Mouse (Mus musculus) hindbrain, embryonic 15.5 days (tissue): ENCODE measurements around the gene Parp6. TPM values are rescaled to one million over a fixed set of nuclear protein-coding genes. Genes with fewer than 3 reads are reported as not detected.

ENCODE experiments used
- ATAC-seq: fragments of 200-750 bp; cut with Nextera tagmentation; 2 replicates; pipeline ENCODE4 v1.8.0; 2017; ENCODE audit warnings: low read depth, moderate number of reproducible peaks, moderate TSS enrichment; ENCODE audit not compliant: low FRiP score
- H3K27ac ChIP-seq: fragments of 300-500 bp; sonication (generic); replicated peaks from 2 replicates; pipeline ENCODE4 v1.5.1; 2015; ENCODE audit warnings: mild to moderate bottlenecking, inconsistent platforms
- H3K27me3 ChIP-seq: fragments of 300-500 bp; sonication (generic); 2 replicates; pipeline ENCODE4 v1.6.1; 2015; ENCODE audit warnings: control low read depth, inconsistent platforms
- H3K36me3 ChIP-seq: fragments of 300-500 bp; sonication (generic); 2 replicates; pipeline ENCODE4 v1.6.1; 2015; ENCODE audit warnings: control low read depth, inconsistent platforms
- H3K4me1 ChIP-seq: fragments of 300-500 bp; sonication (generic); replicated peaks from 2 replicates; pipeline ENCODE4 v1.6.1; 2015; ENCODE audit warnings: control low read depth, inconsistent platforms
- H3K4me2 ChIP-seq: fragments of 300-500 bp; sonication (generic); 2 replicates; pipeline ENCODE4 v1.6.1; 2015; ENCODE audit warnings: moderate library complexity, mild to moderate bottlenecking, inconsistent platforms
- H3K4me3 ChIP-seq: fragments of 300-500 bp; sonication (generic); 2 replicates; pipeline ENCODE4 v1.5.1; 2015; ENCODE audit warnings: mild to moderate bottlenecking, inconsistent platforms
- H3K9ac ChIP-seq: fragments of 300-500 bp; sonication (generic); 2 replicates; pipeline ENCODE4 v1.6.1; 2015; ENCODE audit warnings: inconsistent platforms
- H3K9me3 ChIP-seq: fragments of 300-500 bp; sonication (generic); 2 replicates; pipeline ENCODE4 v1.6.1; 2016; ENCODE audit warnings: control low read depth, inconsistent platforms
- WGBS: fragments of 180-500 bp; shearing (Covaris S2); methylation state at CpG from one replicate; pipeline ENCODE4 v1.1.7; 2015; 5-methylcytosine and 5-hydroxymethylcytosine counted together
- polyA plus RNA-seq: library from polyadenylated mRNA; unstranded; fragments of >200 nt; fragmentation: Nextera tagmentation; extraction: Ambion mirVana; gene quantifications from 2 replicates; pipeline ENCODE4 v1.2.1, GENCODE M21; 2015

Parp6 gene
- polyA plus RNA-seq, 1 experiment from 2014 or later = 210 TPM

DNA sequence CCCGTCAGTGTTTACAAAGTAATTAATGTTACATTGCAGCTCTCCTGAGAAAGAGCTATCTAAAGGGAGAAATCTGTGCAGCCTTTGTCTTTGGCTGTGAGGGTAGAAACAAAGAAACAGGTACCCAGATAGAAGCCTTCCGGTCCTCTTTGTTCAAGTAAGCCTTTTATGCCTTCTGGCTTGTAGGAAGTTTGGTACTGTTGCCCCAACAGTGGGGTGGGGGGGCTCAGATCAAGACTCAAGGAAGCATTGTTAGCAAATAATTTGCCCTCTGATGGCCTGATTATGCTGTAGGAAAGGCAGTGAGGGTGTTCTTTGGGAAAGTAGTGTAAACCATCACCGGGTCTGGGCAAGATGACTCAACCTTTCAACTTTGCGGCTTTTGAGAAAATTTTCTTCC is 41.1 kb downstream of the Parp6 start:
- Histone ChIP-seq H3K9ac (peak overlapping the region; percentile 80), H3K9me3 (no peaks in the 10 kb centered on the region), H3K36me3 (0 out of 2 replicates have a peak, but pooled peaks cover 2% of the 10 kb centered on the region), H3K27me3 (no peaks in the 10 kb centered on the region), H3K4me2 (peak overlapping the region; percentile 73), H3K4me1 (peaks cover 58% of the 10 kb centered on the region), H3K4me3 (peak overlapping the region; percentile 60), H3K27ac (peak overlapping the region; percentile 94)
- ATAC-seq = no peak
- 11% methylated on average over 4 of the region's 4 CpGs for WGBS

DNA sequence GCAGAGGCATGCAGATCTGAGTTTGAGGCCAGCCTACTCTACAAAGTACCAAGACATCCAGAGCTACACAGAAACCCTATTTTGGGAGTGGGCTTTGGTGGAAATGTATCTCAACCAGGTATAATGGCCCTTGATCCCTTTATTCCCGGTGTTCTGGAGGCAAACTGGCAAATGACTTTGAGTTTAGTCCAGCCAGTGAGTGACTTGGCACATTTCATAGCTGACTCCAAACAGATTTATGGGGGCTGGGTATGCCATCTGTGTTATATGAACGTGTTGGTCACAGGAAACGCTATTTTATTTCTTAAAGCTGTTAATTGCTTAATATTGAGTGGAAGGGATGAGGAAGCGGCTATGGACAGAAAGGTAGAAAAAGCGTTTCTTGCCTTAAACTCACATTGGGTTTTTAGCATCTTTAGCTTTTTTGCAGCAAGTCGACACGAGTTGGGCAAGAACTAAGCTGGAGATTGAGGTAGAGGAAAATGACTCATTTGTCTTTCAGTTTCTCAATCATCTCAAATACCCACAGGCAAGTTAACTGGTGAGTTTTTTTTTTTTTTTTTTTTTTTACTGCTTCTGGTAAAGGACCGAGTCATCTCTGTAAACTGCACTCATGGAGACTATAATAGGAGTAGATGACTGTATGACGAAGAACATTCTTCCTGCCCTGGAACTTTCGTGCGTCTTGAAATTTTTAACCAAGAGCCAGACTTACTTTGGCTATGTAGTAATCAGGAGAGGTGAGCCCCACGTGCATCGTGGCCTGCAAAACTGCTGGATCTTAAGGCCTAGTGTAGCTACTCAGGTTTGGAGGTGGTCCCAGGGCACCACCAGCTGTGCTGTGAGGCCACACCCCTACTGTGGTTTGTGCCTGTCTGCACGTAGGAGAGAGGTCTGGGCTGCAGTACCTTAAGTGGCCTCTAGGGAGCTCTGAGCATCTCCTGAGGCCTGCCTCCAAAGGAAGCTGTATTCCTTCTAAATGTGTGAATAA is 42.2 kb downstream of the Parp6 start:
- ATAC-seq = no peak
- Histone ChIP-seq H3K36me3 (0 out of 2 replicates have a peak, but pooled peaks cover 4% of the 10 kb centered on the region), H3K4me2 (peak overlapping the region; percentile 73), H3K9me3 (no peaks in the 10 kb centered on the region), H3K9ac (no peak overlapping the region), H3K27me3 (no peaks in the 10 kb centered on the region), H3K27ac (peak overlapping the region; percentile 52), H3K4me3 (peak overlapping the region; percentile 60), H3K4me1 (peaks cover 69% of the 10 kb centered on the region)
- 24% methylated on average over 14 of the region's 14 CpGs for WGBS

- WGBS = 47% methylated on average over 10 of the region's 10 CpGs
- H3K4me2 ChIP-seq = peak overlapping the region; percentile 73
These were observed 43.3 kb downstream of the Parp6 start for GRCm38 (mm10) chr9:59660421-59660820.

GRCm38 (mm10) chr9:59661298-59661975 is 44.4 kb downstream of the Parp6 start:
- H3K4me2 ChIP-seq = no peak overlapping the region
- H3K9ac ChIP-seq = no peak overlapping the region
- H3K4me3 ChIP-seq = no peak overlapping the region
- H3K4me1 ChIP-seq = peaks cover 72% of the 10 kb centered on the region
- 66% methylated on average over 6 of the region's 6 CpGs for WGBS
- no peak for ATAC-seq
- H3K27ac ChIP-seq = no peak overlapping the region
- H3K36me3 ChIP-seq = peaks cover 17% of the 10 kb centered on the region
- H3K9me3 ChIP-seq = no peaks in the 10 kb centered on the region
- H3K27me3 ChIP-seq = no peaks in the 10 kb centered on the region

More at GRCm38 (mm10) chr9:59660421-59660820, 43.3 kb downstream of the Parp6 start:
- H3K4me1 ChIP-seq = peaks cover 76% of the 10 kb centered on the region
- no peaks in the 10 kb centered on the region for H3K9me3 ChIP-seq
- no peak for ATAC-seq
- H3K4me3 ChIP-seq = no peak overlapping the region
- no peak overlapping the region for H3K9ac ChIP-seq
- H3K36me3 ChIP-seq = 0 out of 2 replicates have a peak, but pooled peaks cover 8% of the 10 kb centered on the region
- H3K27me3 ChIP-seq = no peaks in the 10 kb centered on the region
- peak overlapping the region; percentile 52; the same call in 1 of the 2 replicates for H3K27ac ChIP-seq

GRCm38 (mm10) chr9:59663226-59663625 is 46.1 kb downstream of the Parp6 start:
- Histone ChIP-seq H3K27ac (no peak overlapping the region), H3K4me1 (peaks cover 66% of the 10 kb centered on the region), H3K4me3 (no peak overlapping the region), H3K9ac (no peak overlapping the region), H3K27me3 (no peaks in the 10 kb centered on the region), H3K9me3 (no peaks in the 10 kb centered on the region), H3K4me2 (no peak overlapping the region), H3K36me3 (peaks cover 35% of the 10 kb centered on the region)
- 77% methylated on average over 7 of the region's 7 CpGs for WGBS
- no peak for ATAC-seq

GRCm38 (mm10) chr9:59663957-59664356 is 46.9 kb downstream of the Parp6 start:
- no peak overlapping the region for H3K9ac ChIP-seq
- H3K4me1 ChIP-seq = peaks cover 58% of the 10 kb centered on the region
- no peak for ATAC-seq
- H3K4me2 ChIP-seq = no peak overlapping the region
- no peaks in the 10 kb centered on the region for H3K9me3 ChIP-seq
- 59% methylated on average over 3 of the region's 3 CpGs for WGBS
- no peak overlapping the region for H3K4me3 ChIP-seq
- no peaks in the 10 kb centered on the region for H3K27me3 ChIP-seq
- peaks cover 42% of the 10 kb centered on the region for H3K36me3 ChIP-seq
- no peak overlapping the region for H3K27ac ChIP-seq

- H3K27me3 ChIP-seq = no peaks in the 10 kb centered on the region
- H3K9me3 ChIP-seq = no peaks in the 10 kb centered on the region
- no peak overlapping the region for H3K27ac ChIP-seq
- no peak overlapping the region for H3K4me3 ChIP-seq
- H3K4me2 ChIP-seq = no peak overlapping the region
- peaks cover 50% of the 10 kb centered on the region for H3K4me1 ChIP-seq
- H3K9ac ChIP-seq = no peak overlapping the region
- H3K36me3 ChIP-seq = peaks cover 47% of the 10 kb centered on the region
- WGBS = 59% methylated on average over 4 of the region's 4 CpGs
- ATAC-seq = no peak
These were observed 47.7 kb downstream of the Parp6 start for GRCm38 (mm10) chr9:59664664-59665256.

- H3K27ac ChIP-seq = no peak overlapping the region
- WGBS = 95% methylated on average over 8 of the region's 8 CpGs
- no peak for ATAC-seq
- H3K4me2 ChIP-seq = no peak overlapping the region
- H3K4me1 ChIP-seq = peaks cover 38% of the 10 kb centered on the region
- H3K9ac ChIP-seq = no peak overlapping the region
- H3K27me3 ChIP-seq = no peaks in the 10 kb centered on the region
- peaks cover 59% of the 10 kb centered on the region for H3K36me3 ChIP-seq
- H3K4me3 ChIP-seq = no peak overlapping the region
- H3K9me3 ChIP-seq = no peaks in the 10 kb centered on the region
These were observed 48.9 kb downstream of the Parp6 start for GRCm38 (mm10) chr9:59666016-59666415.

DNA sequence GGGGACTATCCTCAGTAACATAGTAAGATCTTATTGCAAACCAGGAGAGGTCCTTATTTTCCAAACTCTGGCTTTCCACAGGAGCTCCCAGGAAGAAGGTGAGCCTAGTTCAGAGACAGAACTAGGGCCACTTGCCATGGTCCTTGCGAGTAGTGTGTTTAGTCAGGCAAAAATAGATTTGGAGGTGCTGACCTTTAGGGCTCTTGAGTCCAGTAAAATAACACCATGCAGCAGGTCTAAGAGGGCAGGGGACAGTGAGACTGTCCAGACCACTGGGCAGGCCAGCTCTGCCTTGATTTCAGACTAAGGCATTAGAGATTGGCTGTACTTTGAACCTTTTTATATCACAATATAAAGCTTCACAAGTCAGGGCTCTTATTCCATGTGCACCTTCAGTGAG is 49.7 kb downstream of the Parp6 start:
- H3K27me3 ChIP-seq = no peaks in the 10 kb centered on the region
- no peak overlapping the region for H3K27ac ChIP-seq
- peaks cover 67% of the 10 kb centered on the region for H3K36me3 ChIP-seq
- ATAC-seq = no peak
- no peak overlapping the region for H3K4me2 ChIP-seq
- H3K9me3 ChIP-seq = no peaks in the 10 kb centered on the region
- WGBS = 97% methylated on average over 1 of the region's 1 CpGs
- no peak overlapping the region for H3K4me3 ChIP-seq
- no peak overlapping the region for H3K9ac ChIP-seq
- peaks cover 30% of the 10 kb centered on the region for H3K4me1 ChIP-seq

GRCm38 (mm10) chr9:59667250-59667649 is 50.2 kb downstream of the Parp6 start:
- Histone ChIP-seq H3K9ac (no peak overlapping the region), H3K36me3 (peaks cover 72% of the 10 kb centered on the region), H3K27me3 (no peaks in the 10 kb centered on the region), H3K27ac (no peak overlapping the region), H3K4me1 (peaks cover 25% of the 10 kb centered on the region), H3K4me3 (no peak overlapping the region), H3K4me2 (no peak overlapping the region), H3K9me3 (no peaks in the 10 kb centered on the region)
- 68% methylated on average over 4 of the region's 4 CpGs for WGBS
- no peak for ATAC-seq

DNA sequence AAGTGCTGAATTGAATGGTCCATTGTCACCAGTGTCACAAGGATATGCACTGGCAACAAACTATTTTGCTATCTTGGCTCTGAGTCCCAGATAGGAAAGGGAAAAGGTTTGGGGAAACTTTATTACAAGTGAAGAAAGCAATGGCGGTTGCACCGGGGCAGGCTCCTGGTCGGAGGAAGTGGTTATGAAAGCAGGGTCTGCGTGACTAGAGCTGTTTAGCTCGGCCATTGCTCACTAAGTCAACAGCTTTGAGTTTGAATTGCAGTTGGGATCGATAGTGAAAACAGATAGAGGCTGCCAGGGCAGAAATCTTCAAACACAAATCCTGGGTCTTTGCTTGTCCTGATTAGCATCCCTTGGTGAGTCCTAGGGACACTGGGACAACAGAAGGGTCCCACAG is 50.8 kb downstream of the Parp6 start:
- no peak overlapping the region for H3K9ac ChIP-seq
- peaks cover 20% of the 10 kb centered on the region for H3K4me1 ChIP-seq
- no peak for ATAC-seq
- H3K4me2 ChIP-seq = no peak overlapping the region
- H3K36me3 ChIP-seq = peaks cover 78% of the 10 kb centered on the region
- no peak overlapping the region for H3K4me3 ChIP-seq
- no peaks in the 10 kb centered on the region for H3K9me3 ChIP-seq
- H3K27ac ChIP-seq = no peak overlapping the region
- 90% methylated on average over 6 of the region's 6 CpGs for WGBS
- no peaks in the 10 kb centered on the region for H3K27me3 ChIP-seq

DNA sequence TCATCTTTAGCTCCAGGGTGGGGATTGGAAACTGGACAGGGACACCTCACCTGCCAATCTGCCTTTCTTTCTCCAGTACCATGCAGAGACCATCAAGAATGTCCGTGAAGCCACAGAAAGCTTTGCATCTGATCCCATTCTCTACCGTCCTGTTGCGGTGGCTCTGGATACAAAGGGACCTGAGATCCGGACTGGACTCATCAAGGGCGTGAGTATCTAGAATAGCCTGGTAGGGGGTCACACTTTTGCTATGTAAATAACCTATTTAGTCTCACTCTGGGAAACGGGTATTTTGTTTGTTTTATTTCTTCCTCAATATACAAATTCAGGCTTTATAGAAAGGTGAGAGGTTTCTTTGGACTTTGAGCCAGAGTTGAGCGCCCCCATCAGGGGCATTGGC is 51.4 kb downstream of the Parp6 start:
- Histone ChIP-seq H3K36me3 (peaks cover 80% of the 10 kb centered on the region), H3K9me3 (no peaks in the 10 kb centered on the region), H3K4me1 (peaks cover 16% of the 10 kb centered on the region), H3K27me3 (no peaks in the 10 kb centered on the region), H3K9ac (no peak overlapping the region), H3K4me3 (no peak overlapping the region), H3K27ac (no peak overlapping the region), H3K4me2 (no peak overlapping the region)
- no peak for ATAC-seq
- WGBS = 68% methylated on average over 7 of the region's 7 CpGs
